Mouse (Mus musculus): ENCODE results near the gene Vmn1r211.
"Not testable (repeated sequence)": the region's sequence is repeated elsewhere in the genome, so short reads cannot be mapped to it uniquely, and the experiment has no call there.

Gene Vmn1r211

DNA sequence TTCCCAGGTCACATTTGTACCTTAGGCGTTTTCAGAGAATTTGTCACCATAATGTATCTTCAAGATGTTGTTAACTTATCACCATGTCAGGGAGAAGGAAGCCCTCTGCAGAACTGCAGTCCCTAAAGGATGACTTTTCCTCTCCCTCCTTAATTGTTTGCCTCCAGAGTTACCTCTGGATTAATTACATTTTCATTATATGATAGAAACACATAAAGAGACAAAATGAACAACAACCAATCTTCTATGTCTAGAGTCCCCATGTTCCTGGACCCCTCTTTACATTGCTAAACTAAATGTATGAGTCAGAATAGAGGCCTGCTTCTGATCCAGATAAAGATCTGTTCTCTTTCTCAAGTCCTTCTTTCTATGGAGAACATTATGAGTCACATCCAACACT, at the start of gene Vmn1r211:
Gene Vmn1r211 (minus strand): TSS at position 101 of the 400 bp plus-strand sequence.
- DNase-seq (ENCODE audit: extremely low spot score, low spot score), result no peak

DNA sequence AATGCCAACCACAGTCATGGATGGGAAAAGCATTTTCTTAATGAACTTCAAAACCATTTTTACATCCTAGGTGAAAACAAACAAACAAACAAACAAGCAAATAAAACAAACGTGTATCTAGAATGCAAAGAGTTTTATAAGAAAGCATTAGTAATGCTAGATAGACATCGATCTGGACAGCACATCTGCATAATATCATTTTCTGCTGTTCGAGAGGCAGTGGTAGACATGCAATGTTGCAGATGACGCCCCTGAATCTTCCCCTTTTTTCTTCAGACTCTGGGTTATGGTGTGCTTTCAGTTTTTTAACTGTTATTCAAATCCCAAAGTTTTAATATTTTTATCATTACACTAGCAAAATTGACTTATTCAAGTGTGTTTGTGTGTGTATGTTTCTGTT, 26.7 kb upstream of the Vmn1r211 start, which contains the start of gene Vmn1r212:
Gene Vmn1r212 (minus strand): TSS at position 101 of the 400 bp plus-strand sequence.
- DNase-seq (ENCODE audit: extremely low spot score, low spot score), result no peak

DNA sequence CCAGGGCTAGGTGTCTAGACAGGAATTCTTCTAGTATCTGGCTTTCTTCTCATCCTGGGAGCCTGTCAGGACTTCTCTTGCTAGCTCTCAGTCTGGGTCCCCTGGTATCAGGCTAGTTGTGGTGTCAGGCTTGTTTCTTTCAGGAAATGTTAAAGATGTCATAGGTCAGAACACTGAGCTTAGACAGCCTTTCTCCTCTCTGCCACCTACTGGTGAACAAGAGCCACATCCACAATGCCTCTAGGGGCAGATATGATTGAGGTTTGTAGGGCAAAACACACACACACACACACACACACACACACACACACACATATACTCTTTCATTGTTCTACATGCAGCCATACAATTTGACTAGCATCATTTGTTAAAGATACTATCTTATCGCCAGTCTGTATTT, 21.9 kb upstream of the Vmn1r211 start:
- DNase-seq (ENCODE audit: extremely low spot score, low spot score), result no peak

DNA sequence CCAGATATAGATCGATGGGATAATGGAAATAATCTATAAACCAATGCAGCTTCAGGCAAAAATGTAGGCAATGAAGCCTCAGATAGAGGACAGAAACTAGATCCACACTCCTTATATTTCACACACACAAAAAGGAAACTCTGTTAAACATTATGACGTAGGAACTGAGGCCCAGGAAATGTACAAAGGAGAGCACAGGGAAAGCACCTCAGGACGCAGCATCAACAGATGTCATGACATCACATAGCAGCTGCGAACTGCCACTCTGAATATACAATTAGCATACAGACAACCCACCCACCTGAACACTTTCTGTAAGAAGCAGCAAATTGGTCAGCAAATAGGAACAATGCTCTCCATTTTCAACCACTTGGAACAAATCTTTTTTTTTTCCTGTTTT, 2.6 kb downstream of the Vmn1r211 start:
- no peak for DNase-seq (ENCODE audit: extremely low spot score, low spot score)

DNA sequence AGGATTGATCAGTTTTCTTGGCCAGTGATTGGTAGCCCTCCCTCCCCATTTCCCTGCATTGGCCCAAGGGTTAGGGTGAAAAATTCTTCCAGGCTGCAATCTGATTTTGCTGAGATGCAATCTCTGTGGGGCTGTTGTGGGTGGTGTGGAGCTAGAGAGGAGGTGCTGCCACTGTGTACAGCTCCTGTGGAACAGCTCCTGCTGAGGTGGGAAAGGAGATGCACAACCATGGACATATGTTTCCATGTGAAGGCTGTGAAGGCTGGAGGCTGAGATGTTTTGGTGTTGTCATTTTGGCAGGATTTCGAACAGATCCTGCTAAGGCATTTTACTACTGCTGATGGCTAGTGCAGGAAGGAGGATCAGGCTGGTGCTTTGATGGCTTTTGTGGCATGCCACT, 10.6 kb downstream of the Vmn1r211 start:
- no peak for DNase-seq (ENCODE audit: extremely low spot score, low spot score)

DNA sequence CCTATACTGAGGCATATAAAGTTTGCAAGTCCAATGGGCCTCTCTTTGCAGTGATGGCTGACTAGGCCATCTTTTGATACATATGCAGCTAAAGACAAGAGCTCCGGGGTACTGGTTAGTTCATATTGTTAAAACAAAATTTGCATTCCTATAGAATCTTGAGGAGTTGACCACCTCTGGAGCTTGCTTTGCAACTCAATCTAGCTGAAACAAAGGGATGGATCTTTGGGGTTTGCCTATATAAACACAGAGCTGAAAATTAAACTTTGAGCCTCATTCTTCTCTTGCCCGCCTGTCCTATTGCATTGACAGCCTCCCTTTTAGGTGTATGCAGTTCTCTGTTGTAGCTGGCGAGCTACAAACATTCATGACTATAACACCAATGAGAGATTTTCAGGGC, 13.1 kb downstream of the Vmn1r211 start:
- not testable (repeated sequence) for DNase-seq (ENCODE audit: extremely low spot score, low spot score)

DNA sequence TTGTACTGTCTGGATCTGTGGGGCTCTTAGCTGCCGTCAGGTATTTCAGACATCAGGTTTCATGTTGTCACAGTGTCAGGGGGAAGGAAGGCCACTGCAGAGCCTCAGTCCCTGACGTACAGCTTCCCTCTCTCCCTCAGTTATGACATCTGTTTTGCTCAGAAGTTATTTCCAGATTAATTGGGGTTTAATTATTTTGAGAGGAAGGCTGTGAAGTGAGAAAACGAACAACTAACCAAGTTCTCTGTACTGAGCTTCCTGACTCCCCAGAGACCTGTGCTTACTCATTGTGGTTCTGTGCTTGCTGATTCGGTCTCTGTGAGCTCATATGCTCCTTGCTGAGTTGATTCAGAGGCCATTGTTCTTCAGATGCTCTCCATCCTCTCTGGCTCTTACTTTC, 26.1 kb downstream of the Vmn1r211 start, which contains the start of gene Vmn1r210:
Gene Vmn1r210 (minus strand): TSS at position 101 of the 400 bp plus-strand sequence.
- no peak for DNase-seq (ENCODE audit: extremely low spot score, low spot score)

DNA sequence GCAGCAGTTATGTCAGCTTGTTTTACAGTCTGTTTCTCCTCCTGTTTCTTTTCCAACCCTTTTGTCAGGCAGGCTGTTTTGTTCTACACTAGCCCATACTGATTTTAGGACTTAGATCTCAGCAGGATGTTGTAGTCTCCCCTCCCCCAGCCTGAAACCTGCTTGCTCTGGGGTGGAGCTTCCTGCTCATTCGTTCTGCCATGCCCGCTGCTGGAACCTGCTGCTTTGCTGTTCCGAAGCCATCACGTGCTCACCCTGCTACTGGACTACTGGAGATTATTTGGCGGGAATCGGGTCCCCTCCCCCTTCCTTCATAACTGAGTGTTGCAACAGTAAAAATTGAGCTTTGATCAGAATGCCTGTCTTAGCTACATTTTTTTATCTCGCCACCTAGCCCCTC, 28.0 kb downstream of the Vmn1r211 start:
- not testable (repeated sequence) for DNase-seq (ENCODE audit: extremely low spot score, low spot score)

DNA sequence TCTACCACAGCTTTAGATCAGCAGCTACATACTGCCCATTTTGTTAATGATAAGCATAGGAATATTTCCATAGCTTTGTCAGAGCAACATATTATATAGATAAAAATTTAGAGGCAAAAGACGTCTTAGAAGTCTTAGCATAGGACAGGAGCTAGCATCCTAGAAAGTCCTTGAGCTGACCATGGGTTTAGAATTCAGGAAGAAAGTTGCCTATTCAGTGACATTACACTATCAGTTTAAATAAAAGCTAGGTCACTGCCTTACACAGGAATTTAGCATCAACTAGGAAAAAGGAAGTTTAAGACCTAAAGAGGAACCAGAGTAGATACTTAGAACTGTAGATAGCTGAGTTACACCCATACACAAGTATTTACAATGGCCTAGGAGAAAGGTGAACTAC, 35.8 kb downstream of the Vmn1r211 start:
- DNase-seq (ENCODE audit: extremely low spot score, low spot score), result not testable (repeated sequence)

DNA sequence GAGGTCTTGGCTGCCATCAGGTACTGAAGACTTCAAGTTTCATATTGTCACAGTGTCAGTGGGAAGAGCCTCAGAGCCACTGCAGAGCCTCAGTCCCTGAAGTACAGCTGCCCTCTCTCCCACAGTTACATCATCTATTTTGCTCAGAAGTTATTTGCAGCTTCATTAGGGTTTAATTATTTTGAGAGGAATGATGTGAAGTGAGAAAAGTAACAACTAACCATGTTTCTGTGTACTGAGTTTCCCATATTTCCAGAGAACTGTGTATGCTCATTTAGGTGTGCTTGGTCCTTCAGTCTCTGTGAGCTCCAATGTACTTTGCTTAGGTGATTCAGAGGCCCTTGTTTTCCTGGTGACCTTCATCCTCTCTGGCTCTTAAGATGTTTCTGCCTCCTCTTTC, 47.8 kb downstream of the Vmn1r211 start, which contains the start of gene Vmn1r209:
Gene Vmn1r209 (minus strand): TSS at position 101 of the 400 bp plus-strand sequence.
- not testable (repeated sequence) for DNase-seq (ENCODE audit: extremely low spot score, low spot score)

Data from neural tube, embryonic 10.5 days (tissue).